Mouse (Mus musculus) gastrocnemius, postnatal 25 days (tissue): ENCODE measurements around the gene Degs2. TPM values are rescaled to one million over a fixed set of nuclear protein-coding genes. Genes with fewer than 3 reads are reported as not detected.
"Not testable (repeated sequence)": the region's sequence is repeated elsewhere in the genome, so short reads cannot be mapped to it uniquely, and the experiment has no call there.

ENCODE experiments used
- DNase-seq: peaks from one replicate; pipeline ENCODE4 v3.0.0; 2022
- long read RNA-seq, 2 experiments: library from polyadenylated mRNA; stranded (forward); transcript quantifications; one replicate each; pipeline ENCODE4 v2.0.0; 2021
- total RNA-seq, 2 experiments: library from RNA; stranded (reverse); gene quantifications; 1 replicate in 1 of 2; 2 replicates in 1 of 2; pipeline ENCODE4 v1.2.3; 2021

Degs2 gene
- under 1 TPM in 1 of 2 experiments, not detected in 1; 0.19 TPM for total RNA-seq
- long read RNA-seq, experiment 1, result 0 reads
- long read RNA-seq, experiment 2, result 0 reads

DNA sequence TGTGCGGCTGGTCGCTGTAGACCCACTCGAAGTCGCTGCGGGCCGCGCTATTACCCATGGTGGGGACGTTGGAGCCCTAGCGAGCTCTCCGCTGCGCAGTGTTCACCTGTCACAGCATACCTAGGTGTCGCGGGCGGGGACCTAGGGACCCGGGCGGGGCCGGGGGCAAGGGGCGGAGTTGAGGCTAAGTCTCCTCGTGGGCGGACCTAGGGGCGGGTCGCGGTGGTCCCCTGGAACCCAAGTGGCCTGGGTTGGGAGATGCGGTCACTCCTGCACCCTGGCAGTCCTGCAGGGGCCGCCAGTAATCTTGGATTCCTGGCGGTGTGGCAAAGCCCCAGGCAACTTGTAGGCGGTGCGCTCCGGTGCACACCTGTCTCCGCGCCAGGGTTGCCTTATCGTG, at the start of gene Degs2:
Degs2 (minus strand) TSS at position 131 of the 400 bp plus-strand sequence.
- no peak for DNase-seq

DNA sequence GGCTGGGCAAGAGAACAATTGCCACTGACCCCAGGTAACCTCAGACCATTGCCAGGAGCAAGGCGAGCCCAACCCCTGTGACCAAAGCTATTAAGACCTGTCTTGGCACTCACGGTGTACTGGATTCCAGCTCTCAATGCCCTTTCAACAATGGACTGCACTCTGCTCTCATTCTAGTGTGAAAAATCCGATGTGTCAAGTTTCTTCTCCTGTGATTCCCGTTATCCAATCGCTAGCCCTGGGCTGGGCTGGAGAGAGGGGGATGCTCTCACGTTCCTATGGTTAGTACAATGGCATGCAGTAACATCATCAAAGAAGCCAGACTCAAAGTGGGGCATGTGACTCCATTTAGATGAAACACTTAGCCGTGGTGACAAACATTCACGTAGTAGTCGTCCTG, 49.7 kb upstream of the Degs2 start:
- no peak for DNase-seq

DNA sequence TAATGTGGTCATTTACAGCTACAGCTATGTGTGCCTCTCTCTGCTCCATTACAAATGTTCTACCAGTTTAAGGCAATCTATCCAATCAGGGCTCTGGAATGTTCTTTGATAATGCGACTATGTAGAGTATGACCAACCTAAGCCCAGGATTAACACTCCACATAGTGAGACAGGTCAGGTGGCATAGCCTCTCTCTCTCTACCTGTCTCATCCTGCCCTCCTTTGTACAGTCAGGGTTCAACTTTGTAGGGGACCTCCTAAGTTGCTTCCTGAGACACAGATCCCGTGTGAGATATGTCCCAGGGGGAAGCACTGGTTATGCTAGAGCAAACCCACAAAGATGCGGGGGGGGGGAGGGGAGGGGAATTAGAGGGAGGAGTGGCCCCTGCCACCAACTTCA, 48.1 kb upstream of the Degs2 start:
- DNase-seq, result no peak

DNA sequence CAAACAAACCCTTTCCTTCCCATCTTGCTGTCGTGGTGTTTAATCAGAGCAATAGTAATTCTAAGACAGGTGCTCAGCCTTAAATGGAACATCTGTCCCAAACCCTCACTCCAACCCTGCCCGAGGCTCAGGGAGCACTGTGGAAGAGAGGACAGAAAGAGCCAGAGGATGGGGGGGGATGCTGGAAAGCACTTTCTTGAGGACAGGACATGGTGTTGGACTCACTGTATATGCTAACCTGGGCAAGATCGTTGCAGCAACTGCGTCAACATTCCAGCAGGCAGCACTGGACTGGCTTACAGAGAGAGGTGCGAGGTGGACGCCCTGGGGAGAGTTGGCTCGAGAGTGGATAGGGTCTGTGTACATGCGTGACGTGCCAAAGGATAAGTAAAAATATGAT, 47.3 kb upstream of the Degs2 start:
- DNase-seq, result no peak

- no peak for DNase-seq
These were observed 46.9 kb upstream of the Degs2 start for GRCm38 (mm10) chr12:108749019-108749418.

DNA sequence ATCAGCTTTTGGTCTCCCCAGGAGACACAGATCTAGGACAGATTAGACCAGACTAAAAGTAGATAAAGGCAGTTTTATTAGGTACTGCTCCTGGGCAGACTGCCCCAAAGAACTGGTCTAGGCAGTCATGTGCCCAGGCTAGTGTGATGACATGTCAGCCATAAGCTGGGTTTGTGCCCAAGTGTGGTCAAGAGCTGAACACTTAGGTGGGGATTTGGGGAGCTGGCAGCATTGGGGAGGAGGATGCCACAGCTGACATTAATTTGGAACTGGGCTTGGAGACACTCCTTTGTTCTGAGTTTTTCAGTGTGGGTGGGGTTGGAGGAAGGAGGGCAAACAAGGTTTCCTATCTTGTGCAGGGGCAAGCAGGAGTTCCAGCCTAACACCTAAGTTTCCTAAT, 43.9 kb upstream of the Degs2 start:
- no peak for DNase-seq

- no peak for DNase-seq
These were observed 40.1 kb upstream of the Degs2 start for GRCm38 (mm10) chr12:108742241-108742640.

GRCm38 (mm10) chr12:108741472-108741871, 39.4 kb upstream of the Degs2 start:
- DNase-seq, result no peak

DNA sequence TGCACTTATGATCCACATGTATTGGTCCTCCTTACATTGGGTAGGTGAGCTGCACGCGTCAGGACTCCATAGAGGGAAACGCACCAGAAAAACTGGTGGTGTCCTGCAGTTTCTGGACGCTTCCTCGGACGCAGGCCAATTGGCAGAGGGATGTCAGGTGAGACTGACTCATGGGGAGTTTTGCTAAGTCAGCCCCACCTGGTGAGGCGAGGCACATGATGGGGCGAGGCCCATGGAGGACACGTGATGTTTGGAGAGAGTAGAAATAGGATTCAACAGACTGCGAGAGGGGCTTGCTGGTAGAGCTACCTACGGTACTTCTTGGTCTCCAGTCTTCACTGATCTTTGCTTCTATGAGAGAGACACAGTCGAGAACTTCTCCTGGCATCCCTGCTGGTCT, 36.6 kb upstream of the Degs2 start:
- DNase-seq, result no peak

GRCm38 (mm10) chr12:108737838-108738237, 35.7 kb upstream of the Degs2 start:
- DNase-seq, result no peak

DNA sequence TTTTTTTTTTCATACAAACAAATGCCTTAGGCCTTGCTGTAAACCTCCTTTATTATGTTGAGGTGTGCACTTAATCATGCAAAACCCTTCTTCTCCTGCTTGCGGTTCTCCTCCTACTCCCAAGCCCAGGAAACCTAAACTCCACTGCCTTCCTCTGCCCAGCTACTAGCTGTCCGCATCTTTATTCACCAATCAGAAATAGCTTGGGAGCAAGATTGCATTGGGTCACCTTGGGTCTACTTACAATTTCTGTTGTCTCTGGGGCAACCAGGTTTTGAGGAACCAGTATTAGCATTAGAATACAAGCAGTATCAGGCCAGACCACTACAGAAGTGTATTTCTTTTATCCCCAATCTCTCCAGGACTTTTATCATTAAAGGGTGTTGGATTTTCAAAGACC, 32.3 kb upstream of the Degs2 start:
- DNase-seq, result no peak

DNA sequence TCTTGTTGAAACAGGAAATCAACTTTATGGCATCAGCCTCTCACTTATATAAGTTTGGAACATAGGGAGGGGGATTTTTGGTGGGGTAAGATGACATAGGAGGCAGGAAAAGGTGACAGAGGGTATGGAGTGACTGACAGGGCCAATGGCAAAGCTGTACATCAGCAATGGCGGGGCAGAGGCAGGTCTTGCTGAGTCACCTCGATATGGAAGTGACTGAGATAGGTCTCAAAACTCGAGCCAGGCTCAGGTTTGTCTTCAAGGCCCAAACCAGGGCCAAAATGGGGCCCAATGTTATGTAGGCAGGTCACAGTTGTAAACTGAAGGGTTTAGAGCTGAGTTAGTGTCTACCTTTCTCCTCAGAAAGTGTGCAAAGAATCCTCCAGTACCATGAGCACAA, 21.7 kb upstream of the Degs2 start:
- DNase-seq, result no peak

DNA sequence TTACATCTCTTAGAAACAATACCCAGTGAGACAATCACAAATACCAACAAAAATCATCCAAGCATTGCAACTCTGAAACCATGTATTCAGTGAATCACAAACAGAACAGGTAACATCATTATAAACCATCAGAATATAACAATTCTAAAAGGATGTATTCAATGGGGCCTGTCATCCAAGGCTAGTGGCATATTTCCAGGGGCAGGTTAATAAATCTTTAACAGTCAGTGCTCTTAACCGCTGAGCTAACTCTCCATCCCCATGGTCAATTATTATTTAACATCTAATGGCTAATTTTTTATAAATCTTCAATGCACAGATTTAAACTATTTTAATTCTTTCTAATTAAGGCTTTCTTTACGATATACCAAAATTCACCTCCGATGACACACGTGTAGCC, 20.3 kb upstream of the Degs2 start:
- DNase-seq, result no peak

DNA sequence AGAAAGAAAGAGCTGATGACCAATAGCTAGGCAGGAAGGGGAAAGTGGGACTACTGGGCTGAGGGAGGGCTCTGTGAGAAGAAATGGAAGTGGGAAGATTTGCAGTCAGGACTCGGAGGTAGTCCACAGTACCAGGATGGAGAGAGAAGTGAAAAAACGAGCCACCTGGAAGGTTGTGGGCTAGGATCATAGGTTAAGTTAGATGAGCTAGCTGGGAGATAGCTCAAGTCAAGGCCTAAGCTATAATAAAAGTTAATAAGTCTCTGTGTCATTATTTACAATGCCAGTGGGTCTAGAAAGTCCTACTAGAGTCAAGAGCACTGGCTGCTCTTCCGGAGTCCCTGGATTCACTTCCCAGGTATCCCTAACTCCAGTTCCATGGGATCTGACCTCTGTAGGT, 16.4 kb upstream of the Degs2 start:
- no peak for DNase-seq

DNA sequence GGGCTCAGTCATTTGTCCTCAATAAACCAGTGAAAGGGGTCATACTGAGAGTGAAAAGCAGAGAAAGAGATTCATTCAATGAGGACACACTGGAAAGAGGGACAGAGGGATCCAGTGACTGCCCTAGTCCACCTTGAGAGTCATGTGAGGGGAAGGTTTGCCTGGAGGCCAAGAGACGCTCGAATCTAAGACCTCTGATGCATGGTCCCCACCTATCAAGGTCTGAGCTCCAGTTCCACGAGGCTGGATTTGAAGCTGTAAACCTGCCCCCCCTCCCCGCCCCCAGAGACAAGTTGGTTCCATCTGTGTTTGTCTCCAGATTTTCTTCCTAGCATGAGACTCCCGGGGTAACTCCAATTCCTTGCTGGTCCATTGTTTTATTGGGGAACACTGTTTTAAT, 13.7 kb upstream of the Degs2 start:
- DNase-seq, result no peak

GRCm38 (mm10) chr12:108713972-108714371, 11.9 kb upstream of the Degs2 start:
- not testable (repeated sequence) for DNase-seq

- DNase-seq, result no peak
These were observed 10.4 kb upstream of the Degs2 start for GRCm38 (mm10) chr12:108712481-108712880.

DNA sequence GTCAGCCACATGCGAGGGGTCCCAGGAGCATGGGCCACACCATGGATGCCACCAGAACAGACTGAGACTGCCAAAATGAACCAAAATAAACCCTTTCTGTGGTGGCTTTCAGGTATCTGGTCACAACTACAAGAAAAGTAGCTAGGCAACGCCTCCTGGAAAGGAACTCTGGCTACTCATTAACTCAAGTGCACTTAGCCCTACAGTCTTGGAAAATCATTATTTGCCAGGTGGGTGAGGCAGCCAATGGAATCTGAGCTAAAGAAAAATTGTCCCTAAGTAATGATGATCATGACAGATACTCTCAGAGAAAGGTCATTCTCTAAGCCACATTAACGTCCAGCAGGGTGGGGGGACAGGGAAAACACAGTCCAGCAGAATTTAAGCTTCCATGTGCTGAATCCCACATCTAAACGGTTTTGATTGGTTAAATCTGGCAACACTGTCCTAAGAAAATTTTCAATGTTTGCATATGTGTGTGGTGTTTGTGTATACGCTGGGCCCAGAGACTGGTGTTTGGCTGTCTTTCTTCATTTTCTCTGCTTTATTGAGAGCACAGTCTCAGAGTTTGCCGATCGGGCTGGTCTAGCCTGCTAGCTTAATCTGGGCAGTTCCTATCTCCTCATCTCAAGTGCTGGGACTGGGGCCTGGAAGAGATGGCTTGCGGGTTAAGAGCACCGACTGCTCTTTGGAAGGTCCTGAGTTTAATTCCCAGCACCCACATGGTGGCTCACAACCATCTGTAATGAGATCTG, 8.9 kb upstream of the Degs2 start:
- DNase-seq, result no peak

GRCm38 (mm10) chr12:108709964-108710765, 8.1 kb upstream of the Degs2 start:
- no peak for DNase-seq

- no peak for DNase-seq
These were observed 7.3 kb upstream of the Degs2 start for GRCm38 (mm10) chr12:108709386-108709785.

- no peak for DNase-seq
These were observed 4.0 kb upstream of the Degs2 start for GRCm38 (mm10) chr12:108706129-108706528.

GRCm38 (mm10) chr12:108705486-108705885, 3.4 kb upstream of the Degs2 start:
- DNase-seq, result no peak

GRCm38 (mm10) chr12:108701221-108701620, 894 bp downstream of the Degs2 start:
- DNase-seq, result no peak

- DNase-seq, result no peak
These were observed 2.1 kb downstream of the Degs2 start for GRCm38 (mm10) chr12:108700037-108700436.
